Mouse (Mus musculus): Measurements from ENCODE around the gene Ppp4r3b.

GRCm38 (mm10) chr11:29241961-29242360 lies 69.3 kb downstream of the Ppp4r3b start:
- no peak for TF ChIP-seq FLI1 (IDR thresholded peaks at IDR 0.05; ENCODE audit: low read length)
- no peak for TF ChIP-seq GATA1 (IDR thresholded peaks at IDR 0.05; ENCODE audit: borderline replicate concordance, low read length)

Measured in megakaryocyte, embryonic 14.5 days (primary cell).